Comparison of ENCODE assay signal across 8 mouse cellular contexts in genomic region chr11:85833761-85834385, GRCm38 (mm10). TPM values are rescaled to one million over a fixed set of nuclear protein-coding genes. Genes with fewer than 3 reads are reported as not detected.
DNase-seq lines count a peak whose midpoint lies in the region; ATAC-seq lines count a peak whose summit lies in the region.

No protein-coding gene starts in this region.

- H3K27ac ChIP-seq in kidney, embryonic 14.5 days (ENCODE audit: low read depth, low read length), result peak overlapping the region; percentile 88
- H3K27ac ChIP-seq in forebrain, embryonic 14.5 days (ENCODE audit: low read depth, low read length), result no peak overlapping the region
- no peak overlapping the region for H3K27ac ChIP-seq in neural tube, embryonic 12.5 days

- peaks cover 39% of the 10 kb centered on the region; the same call in 1 of the 2 replicates for H3K27me3 ChIP-seq in kidney, embryonic 14.5 days (ENCODE audit: control insufficient read depth, insufficient read depth, low read length)
- H3K27me3 ChIP-seq in forebrain, embryonic 14.5 days (replicated peaks; ENCODE audit: control insufficient read depth, insufficient read depth, low read length), result peaks cover 82% of the 10 kb centered on the region
- H3K27me3 ChIP-seq in neural tube, embryonic 12.5 days (replicated peaks), result peaks cover 96% of the 10 kb centered on the region

- H3K4me3 ChIP-seq in kidney, embryonic 14.5 days (ENCODE audit: low read length), result peak overlapping the region; percentile 73
- H3K4me3 ChIP-seq in forebrain, embryonic 14.5 days (ENCODE audit: low read depth, low read length), result no peak overlapping the region
- peak overlapping the region; percentile 46 for H3K4me3 ChIP-seq in neural tube, embryonic 12.5 days

- no peak for DNase-seq in kidney, adult 11 months
- peak; percentile 22 for DNase-seq in forebrain, embryonic 14.5 days (ENCODE audit: low spot score)
- DNase-seq in kidney, postnatal 14 days, result peak; percentile 40
- no peak for DNase-seq in right cerebral cortex, adult 18-20 months
- DNase-seq in thymus, postnatal 36 days, result no peak
- DNase-seq in natural killer cell, adult 2 months (ENCODE audit: low spot score in 2 of 2), result no peak

- 2% methylated on average over 11 of the region's 11 CpGs for WGBS in kidney, embryonic 14.5 days
- WGBS in forebrain, embryonic 14.5 days, result 2% methylated on average over 11 of the region's 11 CpGs
- 1% methylated on average over 11 of the region's 11 CpGs for WGBS in neural tube, embryonic 12.5 days

- peak overlapping the region; percentile 97 for H3K9ac ChIP-seq in kidney, embryonic 14.5 days (ENCODE audit: low read depth, low read length)
- H3K9ac ChIP-seq in forebrain, embryonic 14.5 days (ENCODE audit: low read length), result no peak overlapping the region
- H3K9ac ChIP-seq in neural tube, embryonic 12.5 days, result peak overlapping the region; percentile 65

- no peak for ATAC-seq in kidney, embryonic 14.5 days (ENCODE audit: low FRiP score, low TSS enrichment)
- ATAC-seq in forebrain, embryonic 14.5 days, result no peak
- ATAC-seq in neural tube, embryonic 12.5 days (ENCODE audit: low FRiP score, low read depth), result no peak

- H3K4me2 ChIP-seq in kidney, embryonic 14.5 days (replicated peaks; ENCODE audit: low read depth, low read length), result peak overlapping the region; percentile 78
- no peak overlapping the region for H3K4me2 ChIP-seq in forebrain, embryonic 14.5 days (ENCODE audit: low read length)
- peak overlapping the region; percentile 72 for H3K4me2 ChIP-seq in neural tube, embryonic 12.5 days (replicated peaks)

- H3K36me3 ChIP-seq in kidney, embryonic 14.5 days (ENCODE audit: control insufficient read depth, insufficient read depth, low read length), result peaks cover 30% of the 10 kb centered on the region
- H3K36me3 ChIP-seq in forebrain, embryonic 14.5 days (ENCODE audit: control insufficient read depth, insufficient read depth, low read length), result no peaks in the 10 kb centered on the region
- H3K36me3 ChIP-seq in neural tube, embryonic 12.5 days, result no peaks in the 10 kb centered on the region

- H3K9me3 ChIP-seq in kidney, embryonic 14.5 days (ENCODE audit: control insufficient read depth, low read length), result no peaks in the 10 kb centered on the region
- H3K9me3 ChIP-seq in forebrain, embryonic 14.5 days (replicated peaks; ENCODE audit: control insufficient read depth, low read length), result no peaks in the 10 kb centered on the region
- no peaks in the 10 kb centered on the region for H3K9me3 ChIP-seq in neural tube, embryonic 12.5 days

- peaks cover 21% of the 10 kb centered on the region for H3K4me1 ChIP-seq in kidney, embryonic 14.5 days (ENCODE audit: control insufficient read depth, insufficient read depth, low read length)
- peaks cover 13% of the 10 kb centered on the region for H3K4me1 ChIP-seq in forebrain, embryonic 14.5 days (ENCODE audit: control insufficient read depth, insufficient read depth, low read length)
- H3K4me1 ChIP-seq in neural tube, embryonic 12.5 days, result peaks cover 40% of the 10 kb centered on the region

RNA-seq across cellular contexts. Expression of gene Tbx2, which starts 1.5 kb away (rescaled TPM):
- polyA plus RNA-seq in kidney, embryonic 14.5 days (2014; fragmentation: Nextera tagmentation; extraction: Ambion mirVana), result 18.2 and 19.8 TPM in 2 replicates
- polyA plus RNA-seq in forebrain, embryonic 14.5 days (2014; fragmentation: Nextera tagmentation; extraction: Ambion mirVana), result 0.48 and 0.64 TPM in 2 replicates
- polyA plus RNA-seq in neural tube, embryonic 12.5 days (2016; fragmentation: Nextera tagmentation; extraction: Ambion mirVana), result 4.7 and 5.3 TPM in 2 replicates

RNA-seq across cellular contexts. Expression of gene Gm11444, which starts 16.3 kb away (rescaled TPM):
- polyA plus RNA-seq in kidney, embryonic 14.5 days (2014; fragmentation: Nextera tagmentation; extraction: Ambion mirVana), result not detected in 2 replicates
- polyA plus RNA-seq in forebrain, embryonic 14.5 days (2014; fragmentation: Nextera tagmentation; extraction: Ambion mirVana), result not detected in 2 replicates
- not detected in 2 replicates for polyA plus RNA-seq in neural tube, embryonic 12.5 days (2016; fragmentation: Nextera tagmentation; extraction: Ambion mirVana)

RNA-seq across cellular contexts. Expression of gene Tbx4, which starts 52.3 kb away (rescaled TPM):
- polyA plus RNA-seq in kidney, embryonic 14.5 days (2014; fragmentation: Nextera tagmentation; extraction: Ambion mirVana), result 0.06 TPM in 1 of 2 replicates, not detected in the other
- polyA plus RNA-seq in forebrain, embryonic 14.5 days (2014; fragmentation: Nextera tagmentation; extraction: Ambion mirVana), result 0.11 and 0.13 TPM in 2 replicates
- 0.39 and 0.61 TPM in 2 replicates for polyA plus RNA-seq in neural tube, embryonic 12.5 days (2016; fragmentation: Nextera tagmentation; extraction: Ambion mirVana)

Comparison
In these comparisons a context has a peak if more than half of its experiments do, and no peak if none do; other contexts are left out.
1. DNase-seq: peak in forebrain, embryonic 14.5 days (single experiment) and kidney, postnatal 14 days (single experiment); none in kidney, adult 11 months (single experiment), right cerebral cortex, adult 18-20 months (single experiment), thymus, postnatal 36 days (0 of 2) and natural killer cell, adult 2 months (0 of 2).